Mouse (Mus musculus): Measurements from ENCODE around the gene Mllt6.

DNA sequence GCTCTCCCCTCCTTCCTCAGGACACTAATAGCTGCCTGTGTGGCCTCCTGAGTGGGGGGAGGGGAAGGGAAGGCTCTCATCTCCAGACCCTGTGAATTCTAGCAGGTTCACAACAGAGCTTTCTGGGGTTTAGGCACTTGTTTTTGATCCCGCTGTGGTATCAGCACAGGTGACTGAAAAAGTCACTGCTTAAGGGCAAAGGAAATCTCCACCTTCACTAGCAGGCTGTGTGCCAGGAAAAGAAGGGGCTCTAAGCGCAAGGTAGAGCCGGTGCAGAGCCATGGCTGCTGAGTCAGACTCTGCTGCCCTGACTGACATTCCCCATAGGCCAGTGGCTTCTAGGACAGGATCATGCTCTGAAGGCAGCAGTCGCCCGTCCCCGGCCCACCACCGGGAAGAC, 65.5 kb downstream of the Mllt6 start:
- TF ChIP-seq EP300 (IDR thresholded peaks at IDR 0.05; ENCODE audit: insufficient read depth, low read depth, low read length) = no peak
- TF ChIP-seq POLR2A (IDR thresholded peaks at IDR 0.05; ENCODE audit: insufficient read depth, low read depth, low read length) = no peak
